Mouse (Mus musculus) C2C12 (cell line): ENCODE measurements around the gene Ifi211. TPM values are rescaled to one million over a fixed set of nuclear protein-coding genes. Genes with fewer than 3 reads are reported as not detected.
"Not testable (repeated sequence)": the region's sequence is repeated elsewhere in the genome, so short reads cannot be mapped to it uniquely, and the experiment has no call there.

Experiments used
- H3K27me3 ChIP-seq: one replicate; pipeline ENCODE4 v1.6.1; 2011; ENCODE audit not compliant: control insufficient read depth, insufficient read depth, insufficient read length
- H3K36me3 ChIP-seq: one replicate; pipeline ENCODE4 v1.6.1; 2011; ENCODE audit not compliant: control insufficient read depth, insufficient read depth
- H3K4me3 ChIP-seq: one replicate; pipeline ENCODE4 v1.5.1; 2011; ENCODE audit warnings: mild to moderate bottlenecking, control low read depth; ENCODE audit not compliant: poor library complexity, insufficient read depth, severe bottlenecking
- H3K79me2 ChIP-seq: one replicate; pipeline ENCODE4 v1.6.1; 2011; ENCODE audit not compliant: control insufficient read depth, insufficient read depth
- H3K79me3 ChIP-seq: one replicate; pipeline ENCODE4 v1.6.1; 2011; ENCODE audit warnings: low read depth, control low read depth
- H3ac ChIP-seq: one replicate; pipeline ENCODE3; 2011; ENCODE audit warnings: low read depth; ENCODE audit not compliant: control insufficient read depth, insufficient read length
- CEBPB ChIP-seq: IDR thresholded peaks from one replicate; pipeline ENCODE4 v1.6.1; 2011; ENCODE audit warnings: low read depth, mild to moderate bottlenecking, control low read depth, moderate library complexity
- CTCF ChIP-seq: IDR thresholded peaks from one replicate; pipeline ENCODE4 v1.5.1; 2011; ENCODE audit not compliant: control insufficient read depth, insufficient read depth, insufficient read length
- FOSL1 ChIP-seq: IDR thresholded peaks from one replicate; pipeline ENCODE4 v1.8.0; 2011; ENCODE audit warnings: mild to moderate bottlenecking, low read length; ENCODE audit not compliant: poor library complexity, insufficient read depth, severe bottlenecking
- MAX ChIP-seq: IDR thresholded peaks from one replicate; pipeline ENCODE4 v1.6.1; 2011; ENCODE audit warnings: mild to moderate bottlenecking, control low read depth
- MYOD1 ChIP-seq: IDR thresholded peaks from one replicate; pipeline ENCODE4 v1.6.1; 2011; ENCODE audit warnings: low read depth; ENCODE audit not compliant: control insufficient read depth, insufficient read length
- MYOG ChIP-seq: IDR thresholded peaks from one replicate; pipeline ENCODE4 v1.6.1; 2011; ENCODE audit not compliant: control insufficient read depth, insufficient read length; ENCODE audit errors: extremely low read depth
- USF1 ChIP-seq: IDR thresholded peaks from one replicate; pipeline ENCODE4 v1.6.1; 2011; ENCODE audit warnings: low read depth, mild to moderate bottlenecking, control low read depth, moderate library complexity
- long read RNA-seq, 2 experiments: library from polyadenylated mRNA; unstranded; transcript quantifications; one replicate each; pipeline ENCODE4 v2.0.0; 2019 to 2020
- polyA plus RNA-seq: library from polyadenylated mRNA; unstranded; fragments of >200 nt; fragmentation: generic; extraction: Trizol; gene quantifications from one replicate; pipeline ENCODE4 v1.2.1, GENCODE M21; 2012; ENCODE audit warnings: missing spikeins

Gene Ifi211
- 1.3 TPM for polyA plus RNA-seq
- long read RNA-seq, experiment 1, partial matches to known transcripts = 0 of 3 reads
- long read RNA-seq, experiment 1, other reads (novel, unspliced or antisense) = 3 of 3 reads
- long read RNA-seq, experiment 2, partial matches to known transcripts = 0 of 2 reads
- long read RNA-seq, experiment 2, other reads (novel, unspliced or antisense) = 2 of 2 reads

DNA sequence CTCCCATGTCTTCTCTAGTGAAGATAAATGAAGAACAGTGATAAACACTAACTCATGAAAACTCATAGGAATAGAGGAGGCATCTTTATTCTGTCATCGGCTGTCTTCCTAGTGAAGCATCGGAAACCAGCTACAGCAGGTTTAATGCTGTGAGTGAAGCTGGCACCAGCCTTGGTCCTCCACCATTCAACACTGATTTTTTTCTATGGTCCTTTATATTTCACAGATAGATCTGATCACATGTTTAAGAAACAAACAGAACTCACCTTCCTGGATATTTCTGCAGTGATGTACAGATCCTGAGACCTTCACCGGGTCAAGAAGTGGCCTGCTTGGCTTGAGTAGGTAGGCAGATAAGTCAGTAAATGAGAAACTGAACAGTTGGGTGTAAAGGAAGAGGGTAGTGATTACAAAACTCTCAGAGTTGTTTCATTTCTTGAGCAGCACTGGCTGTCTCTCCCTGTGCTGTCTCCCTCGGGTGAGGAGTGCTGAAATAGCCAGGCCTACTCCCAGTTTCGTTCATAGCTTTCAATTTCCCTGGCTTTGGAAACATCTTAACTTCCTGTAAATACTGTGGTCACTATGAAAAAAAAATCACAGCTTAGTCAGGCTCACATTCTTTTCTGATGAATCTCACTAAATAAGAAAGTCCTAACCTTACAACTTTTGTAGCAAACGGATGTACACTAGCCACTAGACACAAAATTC is at the start of gene Ifi211:
Gene Ifi211 (minus strand): TSS at position 499 of the 708 bp plus-strand sequence.
- not testable (repeated sequence) for H3K36me3 ChIP-seq, H3K79me3 ChIP-seq, H3ac ChIP-seq, H3K27me3 ChIP-seq
- peak; percentile 31 for TF ChIP-seq FOSL1
- TF ChIP-seq CEBPB = peak; percentile 44
- Histone ChIP-seq H3K79me2 (peaks cover 27% of the 10 kb centered on the region), H3K4me3 (peak within 1 kb of the TSS; percentile 30)

- not testable (repeated sequence) for H3K79me2 ChIP-seq, H3K27me3 ChIP-seq, H3K4me3 ChIP-seq, H3K36me3 ChIP-seq, H3K79me3 ChIP-seq, H3ac ChIP-seq
These were observed 48.6 kb upstream of the Ifi211 start for GRCm38 (mm10) chr1:173961491-173961890.

GRCm38 (mm10) chr1:173959998-173960397 is 47.2 kb upstream of the Ifi211 start:
- H3K79me2 ChIP-seq, H3ac ChIP-seq, H3K27me3 ChIP-seq, H3K79me3 ChIP-seq, H3K4me3 ChIP-seq, H3K36me3 ChIP-seq: not testable (repeated sequence)

DNA sequence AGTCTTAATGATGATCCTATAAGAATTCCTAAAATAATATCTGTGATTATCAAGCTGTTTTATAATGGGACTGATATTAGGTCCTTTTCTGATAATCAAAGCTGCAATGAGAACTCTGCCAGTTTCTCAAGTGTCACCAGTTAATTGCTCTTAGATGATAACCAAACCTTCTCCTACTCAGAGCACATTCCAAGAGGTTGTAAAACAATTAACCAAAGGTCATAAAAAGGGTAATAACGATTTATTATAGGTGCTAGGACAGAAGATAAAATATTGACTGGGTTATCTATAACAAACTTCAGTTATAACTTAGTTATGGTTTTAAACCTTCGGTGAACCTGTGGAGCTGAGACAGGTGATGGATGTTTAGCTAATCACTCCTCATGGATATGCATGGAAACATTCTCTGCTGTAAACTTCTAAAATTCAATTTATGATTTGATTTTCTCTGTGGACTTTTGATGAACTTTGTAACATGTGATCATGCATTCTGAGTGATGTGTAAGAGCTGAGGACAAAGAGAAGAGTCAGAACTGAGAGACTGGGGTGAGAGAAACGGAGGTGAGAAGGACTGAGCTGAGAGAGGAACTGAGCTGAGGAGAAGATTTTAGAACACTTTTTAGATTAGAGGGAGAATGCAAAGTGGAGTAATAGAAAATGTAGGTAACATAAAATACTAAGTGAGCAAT is 43.1 kb upstream of the Ifi211 start:
- not testable (repeated sequence) for H3K27me3 ChIP-seq, H3K79me2 ChIP-seq, H3K36me3 ChIP-seq, H3K4me3 ChIP-seq, H3K79me3 ChIP-seq, H3ac ChIP-seq

DNA sequence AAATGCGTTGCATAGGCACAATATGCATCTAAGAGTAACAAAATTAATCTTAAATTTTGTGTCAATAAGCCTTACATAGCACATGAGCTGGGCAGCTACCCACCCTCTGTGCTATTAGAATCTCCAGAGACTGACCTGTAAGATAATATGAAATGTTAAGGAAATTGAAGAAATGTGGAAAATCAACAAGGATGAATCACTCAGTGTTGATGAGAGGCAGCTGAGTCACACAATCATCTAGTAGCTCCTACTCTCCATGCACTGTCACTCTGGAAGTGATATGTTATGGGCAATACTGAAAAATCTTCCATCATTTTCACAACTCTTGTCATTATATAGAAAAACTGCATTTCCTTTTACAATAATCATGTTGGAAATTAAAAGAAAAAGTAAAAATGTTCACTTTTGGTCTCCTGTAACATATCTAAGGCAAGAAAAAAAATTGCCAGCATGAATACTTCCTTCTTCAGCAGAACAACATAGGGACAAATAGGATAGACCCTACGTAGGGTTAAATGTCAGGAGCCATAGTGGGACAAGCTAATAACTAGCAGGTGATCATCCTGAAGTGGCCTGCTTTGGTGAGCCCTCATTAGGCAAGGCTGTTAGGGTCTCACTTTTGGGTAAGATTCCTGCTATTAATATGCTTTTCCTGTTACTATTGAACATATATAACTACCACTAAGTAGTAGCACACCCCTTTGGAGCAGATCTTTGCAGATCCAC is 42.4 kb upstream of the Ifi211 start:
- Histone ChIP-seq H3K4me3 (no peak overlapping the region), H3K27me3 (no peaks in the 10 kb centered on the region)

DNA sequence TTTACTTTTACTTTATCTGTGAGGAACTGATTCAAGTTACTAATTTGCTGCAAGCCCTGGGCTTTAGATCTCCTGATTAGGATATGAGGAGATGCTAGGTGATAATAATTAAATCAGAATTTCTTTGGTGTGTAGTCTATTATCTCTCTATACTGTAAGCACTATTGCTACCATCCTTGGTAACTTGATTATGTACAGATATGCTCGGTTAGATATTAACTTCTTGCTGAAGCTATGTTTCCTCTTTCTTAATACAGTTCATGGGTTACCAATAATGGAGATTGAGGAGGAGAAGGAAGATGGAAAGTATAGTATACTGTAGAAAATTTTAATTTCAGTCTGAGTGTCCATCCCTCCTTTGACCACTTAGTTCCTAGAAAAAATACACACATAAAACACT is 40.7 kb upstream of the Ifi211 start:
- no peaks in the 10 kb centered on the region for H3K27me3 ChIP-seq
- no peak overlapping the region for H3K4me3 ChIP-seq
- no peaks in the 10 kb centered on the region for H3K36me3 ChIP-seq
- no peaks in the 10 kb centered on the region for H3K79me2 ChIP-seq
- H3K79me3 ChIP-seq = no peaks in the 10 kb centered on the region
- H3ac ChIP-seq = no peak overlapping the region
- no peak for TF ChIP-seq MYOG
- TF ChIP-seq CTCF = no peak
- no peak for TF ChIP-seq FOSL1
- no peak for TF ChIP-seq USF1
- no peak for TF ChIP-seq CEBPB
- TF ChIP-seq MAX = no peak

More for the DNA sequence above, 42.4 kb upstream of the Ifi211 start:
- H3ac ChIP-seq = no peak overlapping the region
- H3K36me3 ChIP-seq = no peaks in the 10 kb centered on the region
- H3K79me3 ChIP-seq = no peaks in the 10 kb centered on the region
- no peaks in the 10 kb centered on the region for H3K79me2 ChIP-seq
- TF ChIP-seq USF1 (no peak), CEBPB (peak; percentile 73), FOSL1 (peak; percentile 92), CTCF (no peak), MYOD1 (no peak), MYOG (no peak), MAX (no peak)

DNA sequence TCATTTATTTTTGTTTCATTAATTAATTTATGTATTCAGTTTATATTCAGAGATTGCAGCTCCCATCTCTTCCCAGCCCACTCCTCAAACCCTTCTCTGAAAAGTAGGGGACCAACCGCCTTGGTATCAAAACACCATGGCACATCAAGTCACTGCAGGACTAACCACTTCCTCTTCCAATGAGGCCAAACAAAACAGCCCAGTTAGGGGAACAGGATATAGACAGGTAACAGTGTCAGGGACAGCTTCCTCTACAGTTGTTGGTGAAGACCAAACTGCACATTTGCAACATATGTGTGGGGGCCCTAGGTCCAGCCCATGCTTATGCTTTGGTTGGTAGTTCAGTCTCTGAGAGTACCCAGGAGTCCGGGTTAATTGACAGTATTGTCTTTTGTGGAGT is 36.2 kb upstream of the Ifi211 start:
- H3K36me3 ChIP-seq, H3ac ChIP-seq, H3K79me2 ChIP-seq, H3K27me3 ChIP-seq, H3K4me3 ChIP-seq, H3K79me3 ChIP-seq: not testable (repeated sequence)

DNA sequence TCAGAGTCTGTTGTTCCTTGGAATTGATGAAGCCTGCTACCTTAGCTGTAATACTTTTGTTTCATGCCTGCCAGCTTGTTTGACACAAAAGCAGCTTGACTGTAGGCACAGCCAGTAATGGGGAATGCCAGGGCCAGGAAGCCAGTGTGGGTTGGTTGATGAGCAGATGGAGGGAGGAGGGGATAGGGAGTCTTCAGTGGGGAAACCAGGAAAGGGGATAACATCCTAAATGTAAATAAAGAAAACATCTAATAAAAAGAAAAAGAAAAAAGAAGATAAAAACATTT is 29.9 kb upstream of the Ifi211 start:
- H3K79me2 ChIP-seq, H3ac ChIP-seq, H3K79me3 ChIP-seq, H3K36me3 ChIP-seq, H3K4me3 ChIP-seq, H3K27me3 ChIP-seq: not testable (repeated sequence)

DNA sequence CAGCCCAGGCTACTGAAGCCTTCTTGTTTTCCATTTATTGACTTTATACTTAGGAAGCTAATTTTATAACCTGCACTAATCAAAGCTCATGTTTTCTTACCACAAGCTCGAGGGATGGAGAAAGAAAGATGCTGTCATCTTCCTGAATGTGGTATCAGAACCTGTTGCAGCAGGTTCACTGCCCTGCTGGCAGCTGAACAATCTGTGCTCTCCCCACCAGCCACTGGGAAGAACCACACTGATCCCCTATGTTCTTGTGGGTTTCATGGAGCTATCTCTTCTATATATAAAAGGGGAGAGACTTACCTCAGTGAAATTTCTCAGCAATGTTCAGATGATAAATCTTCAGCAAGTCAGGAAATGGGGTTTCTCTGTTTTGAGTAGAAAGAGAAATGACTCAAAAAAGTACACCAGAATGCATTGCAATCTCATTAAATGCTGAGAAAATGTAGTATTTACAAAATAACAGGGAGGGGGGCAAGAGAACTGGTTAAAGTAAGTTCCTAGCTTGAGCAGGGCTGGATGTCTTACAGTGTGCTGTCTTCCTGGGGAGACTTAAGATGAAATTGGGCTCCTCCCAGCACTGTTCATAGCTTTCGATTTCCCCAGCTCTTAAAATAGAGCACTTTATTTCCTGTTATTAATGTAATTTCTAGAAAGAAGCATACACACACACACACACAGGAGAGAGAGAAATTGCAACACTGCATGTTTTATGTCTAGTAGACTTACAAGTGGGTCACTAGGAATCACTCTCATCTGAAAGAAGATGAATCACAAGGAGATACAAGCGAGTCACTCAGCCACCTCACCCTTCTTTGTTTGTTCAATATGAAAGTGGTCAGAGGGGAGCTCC is 29.3 kb upstream of the Ifi211 start, which contains the start of the genes Mndal and Ifi203:
Gene Mndal (minus strand): TSS at position 568 of the 856 bp plus-strand sequence.
Gene Ifi203 (minus strand): TSS at position 749 of the 856 bp plus-strand sequence.
- H3K79me3 ChIP-seq, H3K36me3 ChIP-seq, H3K27me3 ChIP-seq, H3K79me2 ChIP-seq, H3K4me3 ChIP-seq, H3ac ChIP-seq: not testable (repeated sequence)
